Mouse (Mus musculus): Measurements from ENCODE around the gene Pptc7. TPM values are rescaled to one million over a fixed set of nuclear protein-coding genes. Genes with fewer than 3 reads are reported as not detected.

Gene Pptc7
- polyA plus RNA-seq, 1 experiment, result 27.9 TPM

GRCm38 (mm10) chr5:122293131-122293530 is 9.0 kb downstream of the Pptc7 start:
- Histone ChIP-seq H3K27ac (ENCODE audit: insufficient read depth, low read length) (no peak overlapping the region), H3K4me3 (ENCODE audit: insufficient read depth, low read length) (no peak overlapping the region), H3K4me1 (ENCODE audit: control insufficient read depth, insufficient read depth, low read length) (peaks cover 8% of the 10 kb centered on the region)
- no peak for TF ChIP-seq CTCF (IDR thresholded peaks at IDR 0.05; ENCODE audit: extremely low read depth, insufficient read depth, low read length)

DNA sequence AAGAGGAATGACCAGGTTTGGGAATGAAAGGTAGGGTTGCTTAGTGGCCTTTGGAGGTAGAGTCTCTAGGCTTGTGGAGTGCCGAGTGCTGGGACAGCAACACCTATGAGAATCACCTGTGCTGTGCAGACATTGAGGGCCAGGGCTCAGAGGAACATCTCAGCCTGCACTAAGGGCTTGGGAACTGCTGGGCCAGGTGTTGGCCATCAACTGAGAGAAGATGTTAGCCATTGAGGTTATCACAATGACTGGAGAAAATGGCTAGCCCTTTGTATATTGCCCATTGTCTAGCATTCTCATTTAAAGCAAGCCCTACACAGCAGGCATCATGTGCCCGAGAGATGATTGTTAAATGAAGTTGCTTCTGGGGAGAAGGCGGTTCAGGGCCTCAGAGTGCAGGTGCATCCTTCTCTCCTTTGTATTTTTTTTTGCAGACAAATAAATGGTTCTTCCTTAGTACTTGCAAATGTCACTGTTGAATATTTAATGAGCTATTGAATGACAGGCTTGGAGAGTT is 10.1 kb downstream of the Pptc7 start:
- TF ChIP-seq POLR2A (IDR thresholded peaks at IDR 0.05; ENCODE audit: extremely low read depth, insufficient read depth, low read length) (no peak), CTCF (IDR thresholded peaks at IDR 0.05; ENCODE audit: extremely low read depth, insufficient read depth, low read length) (no peak)
- Histone ChIP-seq H3K4me1 (ENCODE audit: control insufficient read depth, insufficient read depth, low read length) (peaks cover 5% of the 10 kb centered on the region), H3K27ac (ENCODE audit: insufficient read depth, low read length) (no peak overlapping the region), H3K4me3 (ENCODE audit: insufficient read depth, low read length) (no peak overlapping the region)

DNA sequence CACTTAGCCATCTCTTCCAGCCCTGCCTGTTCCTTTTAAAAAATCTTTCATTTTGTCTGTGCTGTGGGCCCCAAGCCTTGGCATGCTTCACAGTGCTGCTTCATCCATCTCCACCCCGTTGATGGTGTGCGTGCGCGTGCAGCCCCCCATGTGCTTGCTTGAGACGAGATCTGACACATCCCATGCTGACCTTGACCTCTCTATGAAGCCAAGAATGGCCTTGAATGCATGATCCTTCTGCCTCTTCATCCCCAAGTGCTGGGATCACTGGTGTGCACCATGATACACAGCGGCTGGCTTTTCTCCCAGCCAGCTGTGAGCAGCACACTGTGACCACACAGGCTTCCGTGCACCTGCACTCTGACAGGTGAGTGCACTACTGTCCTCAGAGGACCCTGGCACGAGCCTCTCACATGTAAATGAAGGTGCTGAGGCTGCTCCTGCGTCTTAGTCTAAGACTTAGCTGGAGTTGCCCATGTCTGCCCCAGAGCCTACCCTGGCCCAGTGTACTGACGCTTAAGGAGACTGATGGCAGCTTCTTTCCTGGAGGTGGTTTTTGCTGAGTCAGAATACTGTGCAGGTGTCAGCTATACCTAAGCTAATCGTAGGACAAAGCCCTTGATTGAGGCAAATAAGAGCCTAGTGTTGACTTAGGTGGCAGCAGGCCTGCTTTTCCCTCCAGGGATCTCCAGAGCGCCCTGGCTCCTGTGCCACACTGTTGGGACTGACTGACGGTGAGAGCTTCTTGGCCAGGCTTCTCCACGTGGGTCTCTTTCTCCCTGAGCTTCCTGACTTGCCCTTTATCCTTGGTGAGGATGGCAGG is 11.2 kb downstream of the Pptc7 start:
- TF ChIP-seq POLR2A (IDR thresholded peaks at IDR 0.05; ENCODE audit: extremely low read depth, insufficient read depth, low read length) (no peak), CTCF (IDR thresholded peaks at IDR 0.05; ENCODE audit: extremely low read depth, insufficient read depth, low read length) (no peak)
- H3K27ac ChIP-seq (ENCODE audit: insufficient read depth, low read length), result no peak overlapping the region
- H3K4me1 ChIP-seq (ENCODE audit: control insufficient read depth, insufficient read depth, low read length), result peaks cover 6% of the 10 kb centered on the region
- H3K4me3 ChIP-seq (ENCODE audit: insufficient read depth, low read length), result no peak overlapping the region

DNA sequence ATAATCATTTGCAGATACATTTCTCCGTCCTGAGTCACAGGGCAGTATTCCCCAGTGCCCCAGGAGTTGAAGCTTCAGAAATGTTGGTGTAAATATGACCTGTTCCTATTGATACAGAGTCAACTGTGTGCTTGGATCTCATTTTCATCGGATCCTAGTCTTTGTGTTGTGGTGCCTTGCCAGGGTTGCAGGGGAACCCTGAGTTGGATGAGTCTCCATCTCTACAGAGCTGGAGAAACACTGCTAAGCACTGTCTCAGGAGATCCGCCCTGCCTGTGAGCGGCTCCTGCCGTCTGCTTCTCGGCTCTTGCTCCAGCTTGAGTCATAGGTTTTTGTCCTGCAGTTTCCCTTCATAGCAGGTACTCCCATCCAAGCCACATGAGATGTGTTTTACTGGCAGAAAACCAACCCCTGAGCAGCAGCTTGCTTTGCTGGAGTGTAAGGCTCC is 15.9 kb downstream of the Pptc7 start:
- H3K4me1 ChIP-seq (ENCODE audit: control insufficient read depth, insufficient read depth, low read length), result peaks cover 23% of the 10 kb centered on the region
- no peak overlapping the region for H3K27ac ChIP-seq (ENCODE audit: insufficient read depth, low read length)
- TF ChIP-seq CTCF (IDR thresholded peaks at IDR 0.05; ENCODE audit: extremely low read depth, insufficient read depth, low read length), result no peak
- TF ChIP-seq POLR2A (IDR thresholded peaks at IDR 0.05; ENCODE audit: extremely low read depth, insufficient read depth, low read length), result no peak
- no peak overlapping the region for H3K4me3 ChIP-seq (ENCODE audit: insufficient read depth, low read length)

GRCm38 (mm10) chr5:122302810-122303745 is 18.9 kb downstream of the Pptc7 start:
- no peak for TF ChIP-seq POLR2A (IDR thresholded peaks at IDR 0.05; ENCODE audit: extremely low read depth, insufficient read depth, low read length)
- TF ChIP-seq CTCF (IDR thresholded peaks at IDR 0.05; ENCODE audit: extremely low read depth, insufficient read depth, low read length), result peak; percentile 10; the same call in 1 of the 2 replicates
- Histone ChIP-seq H3K4me3 (ENCODE audit: insufficient read depth, low read length) (no peak overlapping the region), H3K27ac (ENCODE audit: insufficient read depth, low read length) (no peak overlapping the region), H3K4me1 (ENCODE audit: control insufficient read depth, insufficient read depth, low read length) (peaks cover 23% of the 10 kb centered on the region)

DNA sequence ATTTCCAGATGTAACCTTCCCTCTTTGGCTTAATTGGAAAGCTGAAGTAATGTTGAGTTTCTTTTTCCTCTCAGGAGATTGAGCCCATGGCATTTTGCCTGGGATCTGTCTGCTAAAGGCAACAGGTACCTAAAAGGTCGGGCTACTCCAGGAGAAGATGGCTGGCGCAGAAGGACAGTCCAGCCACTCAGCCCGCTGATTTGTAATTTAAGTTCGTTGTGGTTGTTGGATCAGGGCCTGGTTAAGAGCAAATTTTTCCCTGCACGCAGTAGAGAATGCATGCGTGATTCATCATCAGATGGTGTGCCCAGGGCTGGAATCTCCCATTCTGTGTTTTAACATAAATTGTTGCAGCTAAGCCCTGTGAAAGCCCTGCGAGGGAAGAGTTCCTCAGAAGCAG is 19.8 kb downstream of the Pptc7 start:
- TF ChIP-seq POLR2A (IDR thresholded peaks at IDR 0.05; ENCODE audit: extremely low read depth, insufficient read depth, low read length), result no peak
- TF ChIP-seq CTCF (IDR thresholded peaks at IDR 0.05; ENCODE audit: extremely low read depth, insufficient read depth, low read length), result no peak
- H3K27ac ChIP-seq (ENCODE audit: insufficient read depth, low read length), result no peak overlapping the region
- H3K4me1 ChIP-seq (ENCODE audit: control insufficient read depth, insufficient read depth, low read length), result peaks cover 23% of the 10 kb centered on the region
- H3K4me3 ChIP-seq (ENCODE audit: insufficient read depth, low read length), result no peak overlapping the region

DNA sequence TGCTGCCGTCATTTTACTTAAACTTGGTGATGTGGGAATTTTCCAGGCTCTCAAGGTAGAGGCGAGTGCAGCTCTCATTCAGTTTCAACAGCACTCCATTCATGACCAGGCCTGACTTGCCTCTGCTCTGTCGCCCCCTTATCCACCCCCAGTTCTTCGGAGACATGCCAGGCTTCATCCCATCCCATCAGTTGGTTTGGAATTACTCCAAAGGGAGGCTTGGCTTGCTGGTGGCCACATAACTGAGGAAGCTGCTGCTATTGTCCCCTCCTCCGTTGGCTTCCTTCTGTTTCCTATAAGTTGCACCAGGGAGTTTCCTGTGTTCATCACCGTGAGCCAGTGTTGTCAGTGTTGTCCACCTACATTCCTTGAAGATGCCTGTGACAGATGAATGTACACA is 20.4 kb downstream of the Pptc7 start:
- TF ChIP-seq POLR2A (IDR thresholded peaks at IDR 0.05; ENCODE audit: extremely low read depth, insufficient read depth, low read length), result no peak
- TF ChIP-seq CTCF (IDR thresholded peaks at IDR 0.05; ENCODE audit: extremely low read depth, insufficient read depth, low read length), result no peak
- no peak overlapping the region for H3K4me3 ChIP-seq (ENCODE audit: insufficient read depth, low read length)
- H3K27ac ChIP-seq (ENCODE audit: insufficient read depth, low read length), result no peak overlapping the region

GRCm38 (mm10) chr5:122305472-122305871 is 21.3 kb downstream of the Pptc7 start:
- Histone ChIP-seq H3K27ac (ENCODE audit: insufficient read depth, low read length) (no peak overlapping the region), H3K4me3 (ENCODE audit: insufficient read depth, low read length) (no peak overlapping the region), H3K4me1 (ENCODE audit: control insufficient read depth, insufficient read depth, low read length) (peaks cover 21% of the 10 kb centered on the region)
- TF ChIP-seq POLR2A (IDR thresholded peaks at IDR 0.05; ENCODE audit: extremely low read depth, insufficient read depth, low read length) (no peak), CTCF (IDR thresholded peaks at IDR 0.05; ENCODE audit: extremely low read depth, insufficient read depth, low read length) (no peak)

More for the DNA sequence above, 20.4 kb downstream of the Pptc7 start:
- H3K4me1 ChIP-seq (ENCODE audit: control insufficient read depth, insufficient read depth, low read length), result peaks cover 22% of the 10 kb centered on the region

GRCm38 (mm10) chr5:122306536-122306935 is 22.4 kb downstream of the Pptc7 start:
- Histone ChIP-seq H3K4me3 (ENCODE audit: insufficient read depth, low read length) (no peak overlapping the region), H3K4me1 (ENCODE audit: control insufficient read depth, insufficient read depth, low read length) (peaks cover 21% of the 10 kb centered on the region), H3K27ac (ENCODE audit: insufficient read depth, low read length) (no peak overlapping the region)
- TF ChIP-seq CTCF (IDR thresholded peaks at IDR 0.05; ENCODE audit: extremely low read depth, insufficient read depth, low read length), result no peak
- no peak for TF ChIP-seq POLR2A (IDR thresholded peaks at IDR 0.05; ENCODE audit: extremely low read depth, insufficient read depth, low read length)

All from cortical plate, adult 2 months (tissue).